Mouse (Mus musculus) layer of hippocampus, adult 18-20 months (tissue): Measurements from ENCODE around the gene Gm11549. TPM values are rescaled to one million over a fixed set of nuclear protein-coding genes. Genes with fewer than 3 reads are reported as not detected.
A peak's percentile ranks its signal among the peaks of the same experiment; 100 is the strongest.

ENCODE experiments used
- DNase-seq, 2 experiments: peaks; one replicate each; pipeline ENCODE4 v3.0.0; 2022; ENCODE audit warnings: low spot score in 2 of 2
- microRNA-seq, 2 experiments: library from miRNA; unstranded; fragments of <30 nt; microRNA quantifications; one replicate each; pipeline ENCODE4 v1.2.0; 2021
- total RNA-seq, 2 experiments: library from RNA; stranded (reverse); gene quantifications; 2 replicates each; pipeline ENCODE4 v1.2.3; 2021

Gene Gm11549
- total RNA-seq, 2 experiments from 2014 or later, result 2.7 to 3.3 TPM

- no peak for DNase-seq
Observed at GRCm38 (mm10) chr3:36482940-36483339, 38.7 kb downstream of the Gm11549 start.

- DNase-seq, result peak in 1 of 2 experiments; percentile 22
Observed at GRCm38 (mm10) chr3:36481776-36482193, 39.8 kb downstream of the Gm11549 start.

GRCm38 (mm10) chr3:36480486-36480885 lies 41.1 kb downstream of the Gm11549 start:
- no peak for DNase-seq

- no peak for DNase-seq
Observed at GRCm38 (mm10) chr3:36478776-36479175, 42.8 kb downstream of the Gm11549 start.

- DNase-seq, result no peak
Observed at GRCm38 (mm10) chr3:36476261-36477155, 45.1 kb downstream of the Gm11549 start.

GRCm38 (mm10) chr3:36475532-36476087 lies 46.0 kb downstream of the Gm11549 start, which contains the start of the genes Anxa5 and 1810062G17Rik:
Anxa5 (minus strand) TSS chr3:36475894.
1810062G17Rik (plus strand) TSS chr3:36475937.
- peak; percentile 87 to 90 for DNase-seq

- DNase-seq, result peak in 1 of 2 experiments; percentile 52
Observed at GRCm38 (mm10) chr3:36474938-36475483, 46.6 kb downstream of the Gm11549 start.

- no peak for DNase-seq
Observed at GRCm38 (mm10) chr3:36474421-36474820, 47.2 kb downstream of the Gm11549 start.

- DNase-seq, result no peak
Observed at GRCm38 (mm10) chr3:36473222-36473621, 48.4 kb downstream of the Gm11549 start.

GRCm38 (mm10) chr3:36471856-36472255 lies 49.8 kb downstream of the Gm11549 start:
- DNase-seq, result no peak

- no peak for DNase-seq
Observed at GRCm38 (mm10) chr3:36468871-36469270, 52.7 kb downstream of the Gm11549 start.

GRCm38 (mm10) chr3:36467632-36468031 lies 54.0 kb downstream of the Gm11549 start:
- no peak for DNase-seq

GRCm38 (mm10) chr3:36465538-36465937 lies 56.1 kb downstream of the Gm11549 start:
- no peak for DNase-seq

Small RNAs within 50 kb of the gene (microRNA-seq; reads per million reads assigned to microRNA genes)
- gene Mir7009, result 0 to 0.49 reads per million in 2 experiments

Other genes with a start within 250 kb of the Gm11549 start
- gene Anxa5, start 45.9 kb downstream of the Gm11549 start, total RNA-seq, result 10 to 100 TPM; 67.0 to 67.5 TPM
- gene 1810062G17Rik, start 45.9 kb downstream of the Gm11549 start, total RNA-seq, result not detected
- gene Exosc9, start 30.8 kb upstream of the Gm11549 start, total RNA-seq, result 10 to 100 TPM; 36.8 to 40.9 TPM
- gene Ccna2, start 50.3 kb upstream of the Gm11549 start, total RNA-seq, result under 1 TPM; 0.54 to 0.74 TPM
- 10 to 100 TPM; 18.1 to 20.4 TPM for gene Bbs7, start 91.7 kb upstream of the Gm11549 start, total RNA-seq
- gene Trpc3, start 168.4 kb upstream of the Gm11549 start, total RNA-seq, result 1 to 10 TPM; 5.0 to 6.5 TPM